Mouse (Mus musculus) midbrain, embryonic 16.5 days (tissue): ENCODE data around the gene Ufd1. TPM values are rescaled to one million over a fixed set of nuclear protein-coding genes. Genes with fewer than 3 reads are reported as not detected.

Experiments used
- ATAC-seq: fragments of 200-750 bp; cut with Nextera tagmentation; 2 replicates; pipeline ENCODE4 v1.8.0; 2017; ENCODE audit warnings: moderate TSS enrichment
- H3K27ac ChIP-seq: fragments of 300-500 bp; sonication (generic); 2 replicates; pipeline ENCODE4 v1.5.1; 2014; ENCODE audit warnings: mild to moderate bottlenecking, low read length, mixed read lengths
- H3K27me3 ChIP-seq: fragments of 300-500 bp; sonication (generic); 2 replicates; pipeline ENCODE4 v1.6.1; 2014; ENCODE audit warnings: low read depth, low read length, mixed read lengths; ENCODE audit not compliant: control insufficient read depth, insufficient read depth
- H3K36me3 ChIP-seq: fragments of 300-500 bp; sonication (generic); 2 replicates; pipeline ENCODE4 v1.6.1; 2014; ENCODE audit warnings: mild to moderate bottlenecking, low read length, moderate library complexity, mixed read lengths; ENCODE audit not compliant: control insufficient read depth, insufficient read depth
- H3K4me1 ChIP-seq: fragments of 300-500 bp; sonication (generic); 2 replicates; pipeline ENCODE4 v1.6.1; 2014; ENCODE audit warnings: mild to moderate bottlenecking, low read length, mixed read lengths; ENCODE audit not compliant: control insufficient read depth, insufficient read depth
- H3K4me2 ChIP-seq: fragments of 300-500 bp; sonication (generic); 2 replicates; pipeline ENCODE4 v1.6.1; 2014; ENCODE audit warnings: mild to moderate bottlenecking, low read length, mixed read lengths
- H3K4me3 ChIP-seq: fragments of 300-500 bp; sonication (generic); 2 replicates; pipeline ENCODE4 v1.5.1; 2014; ENCODE audit warnings: low read depth, mild to moderate bottlenecking, low read length, moderate library complexity, mixed read lengths
- H3K9ac ChIP-seq: fragments of 300-500 bp; sonication (generic); 2 replicates; pipeline ENCODE4 v1.6.1; 2014; ENCODE audit warnings: low read depth, low read length, mixed read lengths
- H3K9me3 ChIP-seq: fragments of 300-500 bp; sonication (generic); replicated peaks from 2 replicates; pipeline ENCODE4 v1.6.1; 2014; ENCODE audit warnings: mild to moderate bottlenecking, low read length, mixed read lengths; ENCODE audit not compliant: control insufficient read depth, poor library complexity, severe bottlenecking
- WGBS: fragments of 180-500 bp; shearing (Covaris S2); extraction: QIAGEN DNeasy Blood & Tissue Kit; methylation state at CpG from one replicate; pipeline ENCODE4 v1.1.7; 2014; 5-methylcytosine and 5-hydroxymethylcytosine counted together
- polyA plus RNA-seq: library from polyadenylated mRNA; unstranded; fragments of >200 nt; fragmentation: Nextera tagmentation; extraction: Ambion mirVana; gene quantifications from 2 replicates; pipeline ENCODE4 v1.2.1, GENCODE M21; 2015

The Ufd1 gene
- polyA plus RNA-seq = 106 and 107 TPM in 2 replicates

GRCm38 (mm10) chr16:18811468-18812384, at the start of gene Ufd1, which contains the start of gene Cdc45:
TSS of gene Ufd1 (plus strand) at chr16:18811779.
TSS of gene Cdc45 (minus strand) at chr16:18811987.
- ATAC-seq = peak; percentile 97
- under 1% methylated on average over 42 of the region's 42 CpGs for WGBS
- H3K4me3 ChIP-seq = peak within 1 kb of the TSS; percentile 51
- peaks cover 14% of the 10 kb centered on the region for H3K4me1 ChIP-seq
- 0 out of 2 replicates have a peak, but pooled peaks cover 6% of the 10 kb centered on the region for H3K36me3 ChIP-seq
- H3K9ac ChIP-seq = peak within 1 kb of the TSS; percentile 67
- peak within 1 kb of the TSS; percentile 54 for H3K27ac ChIP-seq
- H3K4me2 ChIP-seq = peak within 1 kb of the TSS; percentile 82
- H3K9me3 ChIP-seq = no peaks in the 10 kb centered on the region
- no peaks in the 10 kb centered on the region for H3K27me3 ChIP-seq

GRCm38 (mm10) chr16:18762960-18763359, 48.6 kb upstream of the Ufd1 start:
- Histone ChIP-seq H3K4me1 (no peaks in the 10 kb centered on the region), H3K9me3 (no peaks in the 10 kb centered on the region), H3K27me3 (no peaks in the 10 kb centered on the region), H3K36me3 (no peaks in the 10 kb centered on the region), H3K9ac (no peak overlapping the region), H3K4me2 (no peak overlapping the region), H3K27ac (no peak overlapping the region), H3K4me3 (no peak overlapping the region)
- 78% methylated on average over 3 of the region's 3 CpGs for WGBS
- ATAC-seq = no peak

DNA sequence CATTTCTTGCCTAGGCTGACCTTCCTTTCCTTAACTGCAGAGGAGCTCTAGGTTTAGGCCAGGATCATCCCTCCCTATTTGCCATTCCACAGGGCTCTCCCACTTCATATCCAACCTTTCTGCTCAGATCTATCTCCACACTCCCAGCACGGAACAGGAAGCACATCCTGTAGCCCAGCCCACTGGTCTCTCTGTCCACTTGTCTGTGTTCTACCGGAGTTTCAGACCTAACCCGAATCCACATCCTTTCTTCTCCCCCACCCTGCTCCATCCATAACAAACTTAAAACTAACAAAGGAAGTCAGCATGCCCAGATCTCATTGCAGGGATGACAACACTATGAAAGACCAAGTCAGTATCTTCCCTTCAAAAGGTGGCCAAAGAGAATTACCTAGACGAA, 45.2 kb upstream of the Ufd1 start:
- H3K9me3 ChIP-seq = no peaks in the 10 kb centered on the region
- H3K4me3 ChIP-seq = no peak overlapping the region
- no peaks in the 10 kb centered on the region for H3K36me3 ChIP-seq
- no peak overlapping the region for H3K4me2 ChIP-seq
- H3K27ac ChIP-seq = no peak overlapping the region
- WGBS = 87% methylated on average over 4 of the region's 4 CpGs
- no peaks in the 10 kb centered on the region for H3K4me1 ChIP-seq
- no peaks in the 10 kb centered on the region for H3K27me3 ChIP-seq
- no peak for ATAC-seq
- H3K9ac ChIP-seq = no peak overlapping the region

GRCm38 (mm10) chr16:18769501-18769900, 42.1 kb upstream of the Ufd1 start:
- H3K9me3 ChIP-seq = no peaks in the 10 kb centered on the region

GRCm38 (mm10) chr16:18773936-18774335, 37.6 kb upstream of the Ufd1 start:
- Histone ChIP-seq H3K4me3 (no peak overlapping the region), H3K36me3 (no peaks in the 10 kb centered on the region), H3K27me3 (peaks cover 31% of the 10 kb centered on the region), H3K9me3 (no peaks in the 10 kb centered on the region), H3K27ac (no peak overlapping the region), H3K4me1 (0 out of 2 replicates have a peak, but pooled peaks cover 2% of the 10 kb centered on the region), H3K4me2 (no peak overlapping the region), H3K9ac (no peak overlapping the region)
- no peak for ATAC-seq
- 13% methylated on average over 2 of the region's 2 CpGs for WGBS

More at GRCm38 (mm10) chr16:18769501-18769900, 42.1 kb upstream of the Ufd1 start:
- no peaks in the 10 kb centered on the region for H3K4me1 ChIP-seq
- no peak overlapping the region for H3K9ac ChIP-seq
- no peaks in the 10 kb centered on the region for H3K36me3 ChIP-seq
- 81% methylated on average over 1 of the region's 1 CpGs for WGBS
- no peak overlapping the region for H3K4me2 ChIP-seq
- no peak overlapping the region for H3K27ac ChIP-seq
- no peaks in the 10 kb centered on the region for H3K27me3 ChIP-seq
- no peak overlapping the region for H3K4me3 ChIP-seq
- no peak for ATAC-seq

- Histone ChIP-seq H3K4me2 (peak overlapping the region; percentile 18; the same call in 1 of the 2 replicates), H3K9me3 (no peaks in the 10 kb centered on the region), H3K9ac (no peak overlapping the region), H3K27me3 (peaks cover 34% of the 10 kb centered on the region), H3K4me3 (no peak overlapping the region), H3K27ac (no peak overlapping the region), H3K4me1 (0 out of 2 replicates have a peak, but pooled peaks cover 2% of the 10 kb centered on the region), H3K36me3 (no peaks in the 10 kb centered on the region)
- 23% methylated on average over 18 of the region's 18 CpGs for WGBS
- no peak for ATAC-seq
Measured at GRCm38 (mm10) chr16:18775621-18776555, 35.7 kb upstream of the Ufd1 start.

GRCm38 (mm10) chr16:18776556-18777100, 35.0 kb upstream of the Ufd1 start, which contains the start of gene Cldn5:
TSS of gene Cldn5 (plus strand) at chr16:18776847.
- 0 out of 2 replicates have a peak, but pooled peaks cover 2% of the 10 kb centered on the region for H3K4me1 ChIP-seq
- H3K9ac ChIP-seq = peak within 1 kb of the TSS; percentile 42; the same call in 1 of the 2 replicates
- 4% methylated on average over 19 of the region's 19 CpGs for WGBS
- ATAC-seq = peak; percentile 41; the same call in 1 of the 2 replicates
- 0 out of 2 replicates have a peak within 1 kb of the TSS, but pooled peaks have one; percentile 5 for H3K27ac ChIP-seq
- peaks cover 34% of the 10 kb centered on the region for H3K27me3 ChIP-seq
- peak within 1 kb of the TSS; percentile 73 for H3K4me2 ChIP-seq
- peak within 1 kb of the TSS; percentile 46 for H3K4me3 ChIP-seq
- H3K36me3 ChIP-seq = no peaks in the 10 kb centered on the region
- no peaks in the 10 kb centered on the region for H3K9me3 ChIP-seq
